Mouse (Mus musculus): ENCODE measurements around the gene Pacsin3. TPM values are rescaled to one million over a fixed set of nuclear protein-coding genes. Genes with fewer than 3 reads are reported as not detected.
A peak's percentile ranks its signal among the peaks of the same experiment; 100 is the strongest.

Pacsin3 gene
- polyA plus RNA-seq, 1 experiment from 2014 or later, result 14.5 TPM

DNA sequence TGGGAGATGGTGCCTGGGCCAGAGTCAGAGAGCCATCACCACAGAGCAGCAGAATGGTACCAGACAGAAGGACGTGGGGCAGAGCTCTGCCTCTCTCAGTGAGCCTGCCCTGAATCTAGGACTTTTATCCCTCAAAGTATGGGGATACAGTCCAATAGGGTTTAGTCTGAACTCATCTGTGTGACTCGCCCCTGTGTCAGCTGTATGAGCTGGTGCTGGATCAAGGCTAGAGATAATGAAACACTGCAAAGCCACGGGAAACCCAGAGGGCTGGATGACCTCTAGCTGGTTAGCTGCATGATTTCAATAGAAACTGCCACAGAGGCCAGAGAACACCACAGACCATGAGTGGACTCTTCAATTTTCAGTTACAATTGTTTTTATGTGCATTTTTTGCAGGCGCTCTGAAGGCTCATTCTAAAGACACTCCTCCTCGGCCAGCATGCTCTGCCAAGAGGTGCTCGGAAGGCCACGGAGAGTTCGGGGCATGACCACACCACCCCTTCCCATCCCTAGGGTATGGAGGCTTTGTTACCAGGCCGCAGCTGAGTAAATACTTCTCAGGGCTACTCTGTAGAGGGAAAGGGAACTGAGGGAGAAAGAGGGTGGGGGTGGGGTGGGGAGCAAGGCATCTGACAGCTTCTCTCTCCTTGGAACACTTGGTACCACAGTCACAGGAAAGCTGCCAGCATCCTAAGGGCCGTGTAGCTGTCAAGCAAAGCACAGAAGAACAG, 57.0 kb downstream of the Pacsin3 start:
- H3K4me1 ChIP-seq (replicated peaks), result peaks cover 11% of the 10 kb centered on the region
- H3K36me3 ChIP-seq, result peaks cover 6% of the 10 kb centered on the region
- 24% methylated on average over 10 of the region's 10 CpGs for WGBS
- no peaks in the 10 kb centered on the region for H3K9me3 ChIP-seq
- no peak overlapping the region for H3K4me2 ChIP-seq
- H3K9ac ChIP-seq, result no peak overlapping the region
- no peaks in the 10 kb centered on the region for H3K27me3 ChIP-seq
- H3K27ac ChIP-seq, result peak overlapping the region; percentile 58
- H3K4me3 ChIP-seq, result no peak overlapping the region
- peak; percentile 39; the same call in 1 of the 2 replicates for ATAC-seq (ENCODE audit: low FRiP score)

- H3K4me1 ChIP-seq (replicated peaks), result peaks cover 11% of the 10 kb centered on the region
- H3K9ac ChIP-seq, result no peak overlapping the region
- 93% methylated on average over 7 of the region's 7 CpGs for WGBS
- no peak overlapping the region for H3K4me3 ChIP-seq
- ATAC-seq (ENCODE audit: low FRiP score), result no peak
- peaks cover 6% of the 10 kb centered on the region for H3K36me3 ChIP-seq
- H3K27ac ChIP-seq, result no peak overlapping the region
- no peak overlapping the region for H3K4me2 ChIP-seq
- H3K27me3 ChIP-seq, result no peaks in the 10 kb centered on the region
- no peaks in the 10 kb centered on the region for H3K9me3 ChIP-seq
These were observed 58.4 kb downstream of the Pacsin3 start for GRCm38 (mm10) chr2:91314184-91314583.

Other genes with a start within 250 kb of the Pacsin3 start
- 0.99 and 1.6 TPM in 2 replicates for gene Rapsn, start 220.3 kb upstream of the Pacsin3 start, polyA plus RNA-seq (2015; fragmentation: Nextera tagmentation; extraction: Ambion mirVana)
- 238 and 241 TPM in 2 replicates for gene Psmc3, start 201.9 kb upstream of the Pacsin3 start, polyA plus RNA-seq (2015; fragmentation: Nextera tagmentation; extraction: Ambion mirVana)
- 28.1 and 29.4 TPM in 2 replicates for gene Slc39a13, start 185.5 kb upstream of the Pacsin3 start, polyA plus RNA-seq (2015; fragmentation: Nextera tagmentation; extraction: Ambion mirVana)
- gene Spi1, start 173.6 kb upstream of the Pacsin3 start, polyA plus RNA-seq (2015; fragmentation: Nextera tagmentation; extraction: Ambion mirVana), result 3.5 and 3.9 TPM in 2 replicates
- gene Mybpc3, start 137.8 kb upstream of the Pacsin3 start, polyA plus RNA-seq (2015; fragmentation: Nextera tagmentation; extraction: Ambion mirVana), result 0.23 and 0.58 TPM in 2 replicates
- 56.7 and 59.2 TPM in 2 replicates for gene Madd, start 72.1 kb upstream of the Pacsin3 start, polyA plus RNA-seq (2015; fragmentation: Nextera tagmentation; extraction: Ambion mirVana)
- gene Nr1h3, start 53.1 kb upstream of the Pacsin3 start, polyA plus RNA-seq (2015; fragmentation: Nextera tagmentation; extraction: Ambion mirVana), result 1.7 and 1.8 TPM in 2 replicates
- gene Acp2, start 53.1 kb upstream of the Pacsin3 start, polyA plus RNA-seq (2015; fragmentation: Nextera tagmentation; extraction: Ambion mirVana), result 38.0 and 41.3 TPM in 2 replicates
- 14.1 and 15.2 TPM in 2 replicates for gene Ddb2, start 19.0 kb upstream of the Pacsin3 start, polyA plus RNA-seq (2015; fragmentation: Nextera tagmentation; extraction: Ambion mirVana)
- 69.4 and 70.4 TPM in 2 replicates for gene Arfgap2, start 9.0 kb downstream of the Pacsin3 start, polyA plus RNA-seq (2015; fragmentation: Nextera tagmentation; extraction: Ambion mirVana)
- 147 and 155 TPM in 2 replicates for gene 1110051M20Rik, start 188.8 kb downstream of the Pacsin3 start, polyA plus RNA-seq (2015; fragmentation: Nextera tagmentation; extraction: Ambion mirVana)
- 4.3 and 5.0 TPM in 2 replicates for gene Lrp4, start 201.6 kb downstream of the Pacsin3 start, polyA plus RNA-seq (2015; fragmentation: Nextera tagmentation; extraction: Ambion mirVana)